Mouse (Mus musculus): ENCODE results near the gene Rbm47.
"Not testable (repeated sequence)": the region's sequence is repeated elsewhere in the genome, so short reads cannot be mapped to it uniquely, and the experiment has no call there.

The Rbm47 gene

DNA sequence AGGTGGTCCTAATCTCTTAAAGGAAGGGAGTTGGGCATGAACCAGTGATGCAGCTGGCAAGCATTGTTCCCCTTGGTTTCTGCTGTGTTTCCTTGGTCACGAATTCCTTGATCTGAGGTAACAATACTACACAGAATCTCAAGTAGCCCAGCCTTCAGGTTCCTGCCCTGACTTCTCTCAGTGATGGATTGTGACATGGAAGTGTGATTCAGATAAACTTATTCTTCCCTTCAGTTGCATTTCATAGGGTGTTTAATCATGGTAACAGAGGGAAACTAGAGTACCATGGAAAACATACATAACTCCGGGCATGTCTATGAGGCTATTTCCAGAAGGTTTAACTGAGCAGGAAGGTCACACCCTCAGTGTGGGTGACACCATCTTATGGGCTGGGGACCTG is at the start of gene Rbm47:
TSS of gene Rbm47 (minus strand) at position 101 of the 400 bp plus-strand sequence.
- DNase-seq (ENCODE audit: inconsistent age in 2 of 2, low spot score in 1 of 2): no peak

DNA sequence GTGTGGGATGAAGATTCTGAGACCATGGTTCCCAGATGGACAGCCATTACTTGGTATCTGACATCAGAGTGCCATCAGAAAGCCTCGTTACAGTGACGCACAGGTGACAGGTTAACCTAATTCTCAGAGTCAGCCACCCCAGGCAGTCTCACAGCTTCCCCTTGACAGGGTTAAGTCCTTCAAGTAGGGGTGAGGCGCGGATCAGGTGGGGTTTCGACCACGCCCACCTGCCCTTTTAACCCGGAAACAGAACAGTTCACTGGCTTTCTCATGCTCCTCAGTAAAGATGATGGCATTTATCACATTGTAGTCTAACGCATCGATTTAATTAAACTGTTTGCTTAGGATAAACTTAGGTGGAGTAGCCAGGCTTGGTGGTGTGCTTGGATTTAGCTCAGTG is 47.7 kb upstream of the Rbm47 start:
- DNase-seq (ENCODE audit: inconsistent age in 2 of 2, low spot score in 1 of 2): no peak

DNA sequence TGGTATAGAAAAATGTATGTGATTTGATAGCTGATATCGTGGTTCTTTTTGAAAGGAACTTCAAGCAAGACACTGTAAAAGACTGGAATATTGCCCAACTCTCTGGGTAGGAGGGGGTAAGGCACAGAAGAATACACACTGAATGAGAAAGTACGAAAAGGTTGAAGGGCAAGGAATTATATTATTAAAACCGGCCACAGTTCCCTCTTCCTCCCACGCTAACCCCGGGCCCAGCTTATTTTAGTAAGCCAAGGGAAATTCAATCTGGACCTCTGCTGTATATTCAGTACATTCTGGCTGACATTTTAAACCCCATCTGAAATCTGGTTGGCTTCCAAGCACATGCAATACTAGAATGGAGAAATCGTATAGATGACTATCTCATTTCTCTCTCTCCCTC is 46.8 kb upstream of the Rbm47 start:
- DNase-seq (ENCODE audit: inconsistent age in 2 of 2, low spot score in 1 of 2): no peak

DNA sequence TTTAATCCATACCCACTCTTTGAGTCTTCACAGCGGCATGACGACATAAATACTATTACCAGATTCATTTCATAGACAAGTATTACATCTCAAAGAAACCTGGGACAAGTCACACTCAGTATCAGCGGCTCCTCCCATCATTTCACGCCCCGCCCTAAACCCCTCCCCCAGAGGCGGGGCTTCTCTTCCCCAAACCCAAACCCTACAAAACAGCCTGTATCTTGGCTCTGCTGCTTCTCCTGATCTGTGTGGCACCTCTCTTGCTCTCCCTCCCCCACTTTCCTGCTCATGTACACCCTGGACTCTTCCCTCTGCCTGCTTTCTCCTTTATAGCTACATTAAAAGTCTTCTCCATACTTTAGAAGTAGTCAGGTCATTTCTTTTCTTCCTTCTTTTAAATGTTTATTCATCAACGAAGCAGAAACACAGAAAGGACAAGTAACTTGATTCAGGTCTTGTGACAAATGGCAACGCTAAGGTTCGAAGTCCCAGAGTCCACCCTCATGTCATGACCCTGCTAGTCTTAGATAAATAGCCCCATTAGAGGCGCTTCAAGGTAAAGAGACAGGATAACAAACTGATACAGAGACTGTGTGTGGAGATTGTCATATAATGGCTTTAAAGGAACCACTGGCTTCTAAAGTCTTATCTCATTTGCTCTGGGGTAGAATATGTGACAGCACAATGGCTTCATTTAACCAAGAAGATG is 42.8 kb upstream of the Rbm47 start:
- no peak for DNase-seq (ENCODE audit: inconsistent age in 2 of 2, low spot score in 1 of 2)

DNA sequence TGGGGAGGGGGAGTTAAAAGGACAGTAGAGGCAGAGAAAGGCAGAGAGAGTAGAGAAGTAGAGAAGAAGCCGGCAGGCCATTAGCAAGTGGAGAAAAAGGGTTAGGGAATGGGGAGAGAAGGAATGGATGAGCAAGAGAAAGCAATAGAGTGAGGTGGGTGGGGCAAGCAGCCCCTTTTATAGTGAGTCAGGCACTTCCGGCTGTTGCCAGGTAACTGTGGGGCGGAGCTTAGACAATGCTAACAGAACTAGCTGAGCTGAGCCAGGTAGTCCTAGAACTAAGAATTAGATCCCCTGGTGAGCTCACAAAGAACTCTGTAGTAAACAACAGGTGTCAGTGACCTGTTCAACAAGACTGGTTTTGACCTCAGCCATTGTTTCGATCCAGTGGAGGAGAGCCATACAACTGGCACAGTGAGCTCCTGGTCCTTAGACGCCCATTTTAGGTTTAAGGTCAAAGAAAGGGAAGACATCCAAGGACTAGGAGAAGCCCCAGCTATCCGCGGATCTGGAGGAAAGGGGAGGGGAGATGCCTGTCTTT is 41.5 kb upstream of the Rbm47 start:
- no peak for DNase-seq (ENCODE audit: inconsistent age in 2 of 2, low spot score in 1 of 2)

DNA sequence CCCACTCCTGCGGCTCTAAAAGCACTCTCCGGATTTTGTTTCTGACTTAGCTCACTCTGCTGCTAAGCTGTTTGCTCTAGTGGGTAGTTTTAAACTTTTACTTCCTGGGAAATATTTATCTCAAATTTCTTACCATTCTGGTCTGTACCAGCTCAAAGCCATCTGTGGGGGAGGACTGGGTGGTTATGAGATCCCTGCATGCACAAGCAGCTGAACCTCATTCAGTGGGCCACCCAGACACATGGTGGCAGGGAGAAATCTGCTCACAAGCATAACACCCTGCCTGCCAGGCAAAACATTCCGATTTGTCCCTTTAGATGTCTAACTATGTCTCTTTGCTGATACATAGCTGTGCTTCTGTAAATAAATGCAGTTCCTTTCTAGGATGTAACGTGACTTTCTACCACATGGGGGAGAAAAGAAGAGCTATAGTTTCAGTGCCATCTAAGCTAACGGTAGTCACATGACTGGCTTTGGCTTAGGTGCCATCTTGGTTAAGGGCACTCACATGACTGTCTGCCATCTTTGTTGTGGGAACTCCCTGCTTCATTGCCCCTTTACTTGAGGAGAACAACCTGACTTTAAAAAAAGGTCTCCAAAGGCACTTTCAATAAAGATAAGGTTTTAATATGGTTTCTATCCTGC is 36.7 kb upstream of the Rbm47 start:
- no peak for DNase-seq (ENCODE audit: inconsistent age in 2 of 2, low spot score in 1 of 2)

DNA sequence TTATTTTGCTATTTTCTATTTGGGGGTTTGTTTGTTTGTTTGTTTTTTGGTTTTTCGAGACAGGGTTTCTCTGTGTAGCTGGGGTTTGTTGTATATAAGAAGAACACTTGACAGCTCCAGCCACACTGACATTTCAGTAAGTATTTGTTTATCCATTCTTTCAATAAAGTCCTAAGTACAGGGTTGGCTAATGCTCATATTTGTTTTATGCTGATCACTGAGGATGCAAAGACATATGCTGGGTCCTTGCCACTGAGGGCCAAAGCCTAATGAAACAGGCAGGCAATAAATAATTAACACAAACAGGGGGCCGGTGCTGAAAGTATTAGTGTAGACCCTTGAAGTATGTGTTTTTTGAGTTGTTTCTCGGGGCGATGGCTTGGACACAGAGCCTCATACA is 32.0 kb upstream of the Rbm47 start:
- DNase-seq (ENCODE audit: inconsistent age in 2 of 2, low spot score in 1 of 2): no peak

DNA sequence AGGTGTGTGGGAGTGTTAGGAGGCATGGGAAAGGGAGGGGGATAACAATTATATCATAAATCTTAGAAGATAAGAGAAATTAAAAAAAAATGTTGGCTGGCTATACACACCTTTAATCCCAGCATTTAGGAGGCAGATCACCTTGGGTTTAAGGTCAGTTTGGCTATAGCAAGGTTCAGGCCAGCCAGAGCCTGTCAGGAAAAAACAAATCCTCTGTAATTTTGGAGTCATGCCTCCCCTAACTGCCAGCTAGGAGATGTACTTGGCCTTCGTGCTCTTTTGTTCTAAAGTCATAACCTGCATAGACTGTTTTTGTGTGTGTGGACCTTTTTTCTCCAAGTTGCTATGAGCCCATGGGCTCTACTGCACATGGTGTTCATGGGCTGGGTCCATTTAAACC is 30.5 kb upstream of the Rbm47 start:
- DNase-seq (ENCODE audit: inconsistent age in 2 of 2, low spot score in 1 of 2): no peak

DNA sequence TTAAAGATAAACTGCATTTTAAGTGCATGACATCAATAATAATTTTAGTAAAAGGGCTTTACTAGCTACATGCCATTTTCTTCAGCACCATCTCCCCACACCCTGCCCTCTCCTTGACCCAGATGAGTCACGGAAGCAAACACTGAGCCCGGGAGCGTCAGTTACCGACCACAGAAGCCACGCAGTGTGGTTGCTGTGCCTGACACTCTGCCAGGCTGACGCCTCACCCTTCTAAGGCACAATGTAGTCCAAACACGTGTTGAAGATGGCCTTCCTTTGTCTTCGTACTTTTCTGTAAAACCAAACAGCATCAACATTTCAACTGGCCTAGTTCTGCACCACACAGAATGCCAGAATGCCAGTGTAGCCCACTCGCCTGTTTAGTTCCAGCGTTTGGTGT is 27.1 kb upstream of the Rbm47 start:
- peak; percentile 92 to 95 for DNase-seq (ENCODE audit: inconsistent age in 2 of 2, low spot score in 1 of 2)

DNA sequence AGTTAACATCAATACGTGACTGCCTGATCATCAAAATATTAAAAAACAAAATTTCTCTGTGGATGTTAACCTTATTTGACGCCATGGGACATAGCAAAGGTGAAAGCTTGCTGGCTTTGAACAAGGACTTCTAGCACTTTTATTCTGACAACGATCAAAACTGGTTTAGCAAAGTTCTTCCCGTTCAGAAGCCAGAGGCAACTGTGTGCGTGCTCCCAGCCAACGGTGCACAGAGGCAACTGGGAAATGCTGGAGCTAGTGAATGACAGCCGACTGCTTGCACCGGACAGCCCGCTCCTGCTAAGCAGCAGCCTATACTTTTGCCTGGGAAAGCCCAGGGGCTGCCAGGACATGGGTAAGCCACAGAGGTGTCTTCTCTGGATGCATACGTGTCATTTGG is 22.4 kb upstream of the Rbm47 start:
- DNase-seq (ENCODE audit: inconsistent age in 2 of 2, low spot score in 1 of 2): no peak

DNA sequence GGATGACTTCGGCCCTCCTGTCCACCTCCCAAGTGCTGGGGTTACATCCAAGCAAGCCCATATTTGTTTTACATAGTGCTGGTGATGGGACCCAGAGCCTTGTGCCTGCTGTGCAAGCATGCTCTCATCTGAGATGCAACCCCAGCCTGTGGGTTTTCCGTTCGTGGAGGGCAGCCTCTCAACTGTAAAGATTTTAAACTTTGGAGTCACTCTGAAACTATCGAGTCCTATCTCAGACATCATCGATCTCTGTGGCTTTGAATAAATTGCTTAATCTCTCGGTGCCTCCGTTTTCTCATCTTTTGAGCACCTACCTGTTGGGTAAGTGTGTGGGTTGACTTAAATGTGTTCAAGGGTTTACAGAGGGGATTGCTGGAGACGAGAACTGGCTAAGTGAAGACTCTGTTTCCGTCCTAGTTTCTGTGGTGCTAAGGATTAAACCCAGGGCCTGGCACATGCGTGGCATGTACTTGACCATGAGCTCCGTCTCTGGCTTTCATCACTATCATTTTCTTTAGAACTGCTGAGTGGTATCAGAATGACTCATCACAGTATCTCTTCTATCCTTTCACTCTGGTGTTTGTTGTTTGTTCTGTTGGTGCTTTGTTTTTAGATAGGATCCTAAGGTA is 20.4 kb upstream of the Rbm47 start:
- peak in 1 of 2 experiments; percentile 62 for DNase-seq (ENCODE audit: inconsistent age in 2 of 2, low spot score in 1 of 2)

DNA sequence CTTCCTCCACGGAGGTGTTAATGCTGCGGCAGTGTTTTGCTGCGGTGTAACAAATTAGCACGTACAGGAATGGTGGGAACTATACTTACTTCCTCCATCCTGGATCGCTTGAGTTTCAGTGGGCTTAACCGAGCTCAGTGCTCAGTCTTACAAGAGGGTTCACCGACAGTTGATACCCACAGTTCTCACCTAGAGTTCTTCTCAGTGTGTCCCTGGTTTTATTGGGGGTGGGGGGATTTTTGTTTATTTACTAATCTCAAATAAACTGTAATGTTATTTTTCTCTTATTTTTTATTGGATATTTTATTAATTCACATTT is 18.2 kb upstream of the Rbm47 start:
- DNase-seq (ENCODE audit: inconsistent age in 2 of 2, low spot score in 1 of 2): no peak

DNA sequence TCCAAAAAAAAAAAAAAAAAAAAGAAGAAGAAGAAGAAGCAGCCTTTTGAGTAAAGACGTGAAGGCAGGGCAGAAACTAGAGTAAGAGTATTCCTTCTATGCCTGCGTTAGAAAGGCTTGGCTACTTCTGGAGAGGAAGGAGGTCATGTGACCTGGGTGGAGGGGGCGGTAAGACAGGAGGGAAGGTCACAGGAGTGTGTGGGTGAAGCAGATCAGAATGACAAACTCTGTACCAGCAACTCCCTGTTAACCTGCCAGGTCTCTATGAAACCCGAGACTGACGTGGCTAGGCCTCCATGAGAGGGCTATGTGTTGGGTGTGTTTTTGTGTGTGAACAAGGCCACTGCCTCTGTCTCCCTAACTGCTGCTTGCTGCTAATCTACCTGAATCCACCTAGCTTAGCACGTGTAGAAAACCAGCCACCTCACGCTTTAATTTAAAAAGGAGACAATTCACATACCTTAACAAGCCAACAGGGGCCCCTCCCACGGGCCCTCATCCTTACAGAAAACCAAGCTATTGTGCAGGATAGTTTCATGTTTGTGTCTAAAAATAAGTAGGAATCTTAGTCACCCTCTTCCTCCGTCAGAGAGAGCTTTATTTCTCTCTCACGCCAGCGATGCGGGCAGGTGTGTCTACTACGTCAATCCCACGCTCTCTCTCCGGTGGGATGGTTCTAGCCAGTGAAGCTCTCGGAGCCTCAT is 17.7 kb upstream of the Rbm47 start:
- DNase-seq (ENCODE audit: inconsistent age in 2 of 2, low spot score in 1 of 2): no peak

DNA sequence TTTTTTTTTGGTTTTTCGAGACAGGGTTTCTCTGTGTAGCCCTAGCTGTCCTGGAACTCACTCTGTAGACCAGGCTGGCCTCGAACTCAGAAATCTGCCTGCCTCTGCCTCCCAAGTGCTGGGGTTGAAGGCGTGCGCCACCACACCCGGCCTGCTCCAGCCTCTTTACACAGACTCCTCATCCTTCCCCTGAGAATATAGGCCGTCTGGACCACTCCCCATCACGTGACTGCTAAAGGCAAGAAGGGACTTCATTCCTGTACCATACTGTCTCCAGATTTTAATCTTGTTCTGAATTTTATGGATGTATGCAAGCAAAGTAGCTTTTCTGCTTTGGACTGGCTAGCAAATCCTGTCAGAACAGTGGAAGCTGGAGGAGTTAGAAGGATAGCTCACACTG is 15.7 kb upstream of the Rbm47 start:
- not testable (repeated sequence) for DNase-seq (ENCODE audit: inconsistent age in 2 of 2, low spot score in 1 of 2)

DNA sequence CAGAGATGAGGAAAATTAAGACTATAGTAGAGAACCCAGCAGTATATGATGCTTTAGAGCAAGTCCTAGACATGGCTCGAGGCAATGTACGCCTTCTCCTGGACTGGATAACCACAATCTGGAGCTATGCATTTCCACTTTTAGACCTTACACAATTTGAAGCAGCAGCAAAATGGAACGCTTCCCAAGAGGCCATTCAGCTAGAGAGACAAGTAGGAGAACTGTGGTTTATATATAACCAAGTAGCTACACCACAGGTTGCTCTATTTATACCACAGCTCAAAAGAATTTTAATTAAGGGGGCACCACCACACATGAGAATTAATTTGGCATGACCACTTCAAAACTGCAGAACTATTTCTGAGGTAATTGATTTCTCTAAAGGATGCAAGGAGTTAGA is 9.2 kb upstream of the Rbm47 start:
- DNase-seq (ENCODE audit: inconsistent age in 2 of 2, low spot score in 1 of 2): no peak

DNA sequence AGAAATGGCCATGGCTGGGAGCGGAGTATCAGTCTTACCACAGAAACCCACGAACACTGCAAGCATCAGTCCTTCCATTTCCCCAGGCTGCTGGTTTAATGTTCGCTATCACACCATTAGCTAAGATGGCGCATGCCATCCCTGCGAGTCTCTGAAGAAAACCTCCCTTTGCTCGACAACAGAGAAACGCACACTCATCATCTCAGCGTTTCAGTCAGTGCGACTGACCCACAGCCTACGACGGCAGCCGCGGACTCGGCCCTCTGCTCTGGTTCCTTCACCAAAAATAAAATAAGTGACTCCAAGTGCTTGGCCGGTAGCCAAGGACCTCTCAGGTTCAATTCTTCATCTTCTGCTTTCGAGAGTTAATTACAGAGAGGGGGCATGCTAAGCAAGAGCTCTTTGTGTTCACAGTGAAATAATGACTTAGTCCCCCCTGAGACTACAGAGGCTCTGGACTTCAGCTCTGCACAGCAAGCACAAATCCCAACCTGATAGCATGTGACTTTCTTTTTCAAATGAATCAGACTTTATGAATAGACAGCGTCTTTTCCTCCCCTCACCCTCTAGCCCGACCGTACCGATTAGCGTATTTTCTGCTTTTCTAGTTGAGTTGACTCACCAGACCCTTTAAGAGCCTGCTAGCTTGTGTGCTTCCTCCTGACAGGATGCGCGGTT is 1.4 kb upstream of the Rbm47 start:
- peak in 1 of 2 experiments; percentile 39 for DNase-seq (ENCODE audit: inconsistent age in 2 of 2, low spot score in 1 of 2)

DNA sequence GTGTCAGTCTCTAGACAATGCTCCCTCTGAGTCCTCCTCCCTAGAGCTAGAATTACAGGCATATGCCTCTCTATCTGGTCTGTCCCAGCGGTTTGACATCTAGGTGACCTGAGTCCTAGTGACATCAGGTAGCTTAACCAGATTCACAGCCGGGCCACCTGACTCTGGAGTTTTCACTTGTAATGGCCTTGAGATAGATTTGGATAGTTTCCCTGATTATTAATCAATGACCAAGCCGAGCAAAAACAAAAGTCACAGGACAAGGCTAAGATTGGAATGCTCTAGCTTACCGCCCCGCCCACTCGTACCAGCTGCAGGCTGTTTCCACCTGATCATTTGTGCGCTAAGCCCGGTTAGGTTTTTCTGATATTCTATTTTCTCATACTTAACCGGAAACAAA is 2.3 kb downstream of the Rbm47 start:
- no peak for DNase-seq (ENCODE audit: inconsistent age in 2 of 2, low spot score in 1 of 2)

DNA sequence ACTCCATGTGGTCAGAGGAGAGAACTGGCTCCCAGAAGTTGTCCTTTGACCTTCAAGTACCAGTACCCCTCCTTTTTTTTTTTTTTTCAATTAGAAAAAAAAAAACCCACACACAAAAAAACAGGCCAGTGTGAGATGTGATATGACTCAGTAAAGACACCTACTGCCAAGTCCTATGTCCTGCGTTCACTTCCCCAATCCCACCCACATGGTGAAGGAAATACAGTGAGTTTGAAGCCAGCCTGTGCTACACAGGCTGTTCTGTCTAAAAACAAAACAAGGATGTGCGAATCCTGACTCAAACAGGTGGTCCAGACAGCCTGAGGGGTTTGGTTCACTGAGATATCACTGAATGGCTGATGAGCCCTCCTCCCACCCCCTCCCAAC is 3.8 kb downstream of the Rbm47 start:
- DNase-seq (ENCODE audit: inconsistent age in 2 of 2, low spot score in 1 of 2): no peak

DNA sequence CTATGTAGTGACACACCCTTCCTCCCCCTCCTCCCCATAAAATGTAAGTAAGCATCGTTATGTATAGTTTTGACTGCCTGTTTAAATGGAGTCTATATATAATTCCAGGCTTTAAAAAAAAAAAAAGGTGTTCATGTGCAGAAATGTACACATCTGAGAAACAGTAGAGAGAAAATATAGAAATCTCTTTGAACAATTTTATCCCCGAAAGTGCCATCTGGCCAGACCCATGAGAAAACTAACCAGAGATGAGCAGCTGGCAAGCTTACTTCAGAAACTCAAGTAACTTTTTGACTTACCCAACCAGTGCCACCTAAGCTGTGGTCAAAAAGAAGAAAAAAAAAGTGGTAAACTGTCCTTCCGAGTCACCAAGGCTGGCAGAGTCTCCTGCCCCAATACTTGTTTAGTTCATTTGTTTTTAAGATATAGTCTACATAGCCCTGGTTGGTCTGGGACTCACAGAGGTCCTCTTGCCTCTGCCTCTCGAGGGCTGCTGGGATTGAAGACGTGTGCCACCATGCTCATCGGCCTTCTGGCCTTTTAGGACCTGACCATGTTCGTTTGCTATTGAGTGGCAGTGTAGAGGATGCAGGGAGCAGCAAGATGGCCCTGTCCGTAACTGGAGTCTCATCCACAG is 4.3 kb downstream of the Rbm47 start:
- DNase-seq (ENCODE audit: inconsistent age in 2 of 2, low spot score in 1 of 2): no peak

DNA sequence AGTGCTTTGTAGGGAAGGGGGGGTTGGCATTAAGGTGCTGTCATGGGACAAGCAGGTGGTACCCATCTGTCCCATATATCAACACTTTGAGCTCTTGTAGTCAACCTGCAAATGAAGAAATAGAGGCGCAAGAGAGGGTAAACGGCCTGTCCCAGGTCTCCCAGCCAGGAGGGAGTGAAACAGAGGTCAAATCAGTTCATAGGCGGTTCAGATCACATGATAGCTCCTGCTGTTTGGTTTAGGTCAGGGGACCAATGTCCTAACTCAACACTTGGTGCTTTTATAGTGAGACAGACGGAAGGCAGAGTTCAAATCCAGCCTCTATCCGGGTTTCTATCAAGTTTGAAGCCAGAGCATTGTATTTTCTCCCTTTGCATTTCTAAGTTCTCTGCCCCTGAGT is 6.0 kb downstream of the Rbm47 start:
- no peak for DNase-seq (ENCODE audit: inconsistent age in 2 of 2, low spot score in 1 of 2)

DNA sequence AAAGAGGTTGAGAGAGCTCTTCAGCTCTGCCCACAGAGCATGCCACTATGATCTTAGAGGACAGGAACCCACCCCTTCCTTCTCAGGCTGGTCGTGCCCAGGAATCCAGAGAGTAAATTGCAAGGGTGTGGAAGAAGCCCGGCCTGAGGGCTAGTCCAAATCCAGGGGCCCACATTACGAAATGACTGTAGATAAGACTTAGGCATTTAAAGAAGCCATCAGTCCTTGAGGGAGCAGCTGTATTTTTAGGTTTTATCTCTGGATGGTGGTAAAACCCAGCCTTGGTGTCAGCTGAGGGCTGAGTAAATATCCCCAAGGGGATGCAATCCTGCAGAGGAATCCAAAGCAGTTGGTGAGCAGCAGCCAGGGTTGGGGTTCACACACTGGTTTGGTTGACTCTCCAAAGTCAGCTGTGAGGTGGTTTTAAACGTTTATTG is 6.7 kb downstream of the Rbm47 start:
- no peak for DNase-seq (ENCODE audit: inconsistent age in 2 of 2, low spot score in 1 of 2)

Measured in adrenal gland, adult (tissue).